Mouse (Mus musculus): Measurements from ENCODE around the gene Polg2. TPM values are rescaled to one million over a fixed set of nuclear protein-coding genes. Genes with fewer than 3 reads are reported as not detected.
"Not testable (repeated sequence)": the region's sequence is repeated elsewhere in the genome, so short reads cannot be mapped to it uniquely, and the experiment has no call there.

The Polg2 gene
- polyA plus RNA-seq, 1 experiment = 9.4 TPM

- DNase-seq (ENCODE audit: low spot score) = no peak
Observed at GRCm38 (mm10) chr11:106789649-106790048, 10.3 kb upstream of the Polg2 start.

- DNase-seq (ENCODE audit: low spot score) = peak; percentile 97
Observed at GRCm38 (mm10) chr11:106788775-106789459, 9.6 kb upstream of the Polg2 start, which contains the start of the genes Ddx5 and Cep95. Gene Ddx5 (minus strand): TSS chr11:106789185. Gene Cep95 (plus strand): TSS chr11:106789252.

GRCm38 (mm10) chr11:106788026-106788774 is 8.9 kb upstream of the Polg2 start:
- peak; percentile 100 for DNase-seq (ENCODE audit: low spot score)

- DNase-seq (ENCODE audit: low spot score) = peak; percentile 83
Observed at GRCm38 (mm10) chr11:106787131-106788025, 8.0 kb upstream of the Polg2 start.

- no peak for DNase-seq (ENCODE audit: low spot score)
Observed at GRCm38 (mm10) chr11:106785043-106785442, 5.7 kb upstream of the Polg2 start.

GRCm38 (mm10) chr11:106784476-106784875 is 5.1 kb upstream of the Polg2 start:
- DNase-seq (ENCODE audit: low spot score) = no peak

GRCm38 (mm10) chr11:106782841-106783764 is 3.8 kb upstream of the Polg2 start:
- no peak for DNase-seq (ENCODE audit: low spot score)

- DNase-seq (ENCODE audit: low spot score) = not testable (repeated sequence)
Observed at GRCm38 (mm10) chr11:106782271-106782670, 2.9 kb upstream of the Polg2 start.

GRCm38 (mm10) chr11:106780590-106781220 is 1.4 kb upstream of the Polg2 start:
- DNase-seq (ENCODE audit: low spot score) = no peak

- DNase-seq (ENCODE audit: low spot score) = no peak
Observed at GRCm38 (mm10) chr11:106780089-106780425, 720 bp upstream of the Polg2 start.

- DNase-seq (ENCODE audit: low spot score) = no peak
Observed at GRCm38 (mm10) chr11:106778589-106779387, 549 bp downstream of the Polg2 start.

- DNase-seq (ENCODE audit: low spot score) = no peak
Observed at GRCm38 (mm10) chr11:106778132-106778531, 1.2 kb downstream of the Polg2 start.

GRCm38 (mm10) chr11:106777395-106777794 is 1.9 kb downstream of the Polg2 start:
- no peak for DNase-seq (ENCODE audit: low spot score)

GRCm38 (mm10) chr11:106776960-106777359 is 2.4 kb downstream of the Polg2 start:
- no peak for DNase-seq (ENCODE audit: low spot score)

GRCm38 (mm10) chr11:106773061-106773460 is 6.3 kb downstream of the Polg2 start:
- DNase-seq (ENCODE audit: low spot score) = no peak

- DNase-seq (ENCODE audit: low spot score) = no peak
Observed at GRCm38 (mm10) chr11:106770195-106770974, 9.0 kb downstream of the Polg2 start.

- peak; percentile 3 for DNase-seq (ENCODE audit: low spot score)
Observed at GRCm38 (mm10) chr11:106767516-106767915, 11.8 kb downstream of the Polg2 start.

GRCm38 (mm10) chr11:106766611-106767162 is 12.7 kb downstream of the Polg2 start:
- no peak for DNase-seq (ENCODE audit: low spot score)

- DNase-seq (ENCODE audit: low spot score) = no peak
Observed at GRCm38 (mm10) chr11:106762800-106763185, 16.5 kb downstream of the Polg2 start.
